Mouse (Mus musculus) urinary bladder, postnatal 36 days (tissue): ENCODE results near the gene 6430548M08Rik.

ENCODE experiments used
- DNase-seq, 2 experiments: peaks; one replicate each; pipeline ENCODE4 v3.0.0; 2022; ENCODE audit warnings: low spot score in 2 of 2, mixed read lengths in 1 of 2

6430548M08Rik gene

GRCm38 (mm10) chr8:120184366-120184765 is 70.4 kb downstream of the 6430548M08Rik start:
- no peak for DNase-seq

- no peak for DNase-seq
Measured at GRCm38 (mm10) chr8:120184850-120185792, 71.2 kb downstream of the 6430548M08Rik start.

GRCm38 (mm10) chr8:120186454-120186853 is 72.5 kb downstream of the 6430548M08Rik start:
- DNase-seq, result peak in 1 of 2 experiments; percentile 58

GRCm38 (mm10) chr8:120188510-120188909 is 74.6 kb downstream of the 6430548M08Rik start:
- DNase-seq, result peak in 1 of 2 experiments; percentile 69

GRCm38 (mm10) chr8:120189440-120189839 is 75.5 kb downstream of the 6430548M08Rik start:
- no peak for DNase-seq

GRCm38 (mm10) chr8:120190107-120190809 is 76.3 kb downstream of the 6430548M08Rik start:
- DNase-seq, result no peak

- DNase-seq, result peak; percentile 82 to 95
Measured at GRCm38 (mm10) chr8:120190810-120191413, 77.0 kb downstream of the 6430548M08Rik start.

GRCm38 (mm10) chr8:120191633-120192032 is 77.7 kb downstream of the 6430548M08Rik start:
- DNase-seq, result no peak

- no peak for DNase-seq
Measured at GRCm38 (mm10) chr8:120192118-120192517, 78.2 kb downstream of the 6430548M08Rik start.

GRCm38 (mm10) chr8:120201351-120201750 is 87.4 kb downstream of the 6430548M08Rik start:
- DNase-seq, result no peak

GRCm38 (mm10) chr8:120202546-120202945 is 88.6 kb downstream of the 6430548M08Rik start:
- DNase-seq, result no peak

GRCm38 (mm10) chr8:120204736-120205360 is 90.9 kb downstream of the 6430548M08Rik start:
- DNase-seq, result no peak

- no peak for DNase-seq
Measured at GRCm38 (mm10) chr8:120205916-120206315, 92.0 kb downstream of the 6430548M08Rik start.

- DNase-seq, result no peak
Measured at GRCm38 (mm10) chr8:120207364-120207763, 93.4 kb downstream of the 6430548M08Rik start.

- DNase-seq, result no peak
Measured at GRCm38 (mm10) chr8:120208113-120208512, 94.2 kb downstream of the 6430548M08Rik start.

- DNase-seq, result no peak
Measured at GRCm38 (mm10) chr8:120211345-120211744, 97.4 kb downstream of the 6430548M08Rik start.

GRCm38 (mm10) chr8:120212596-120212995 is 98.6 kb downstream of the 6430548M08Rik start:
- no peak for DNase-seq

GRCm38 (mm10) chr8:120213229-120213628 is 99.3 kb downstream of the 6430548M08Rik start:
- DNase-seq, result no peak

- no peak for DNase-seq
Measured at GRCm38 (mm10) chr8:120213939-120214338, 100.0 kb downstream of the 6430548M08Rik start.
